Mouse (Mus musculus) kidney, adult 2 months (tissue): Measurements from ENCODE around the gene Sesn1. TPM values are rescaled to one million over a fixed set of nuclear protein-coding genes. Genes with fewer than 3 reads are reported as not detected.

Source experiments
- DNase-seq: peaks from one replicate; pipeline ENCODE4 v3.0.0; 2021
- H3K27ac ChIP-seq: fragments of 200-500 bp; 2 replicates; pipeline ENCODE4 v1.5.1; 2012; ENCODE audit warnings: low read depth, low read length, control low read depth, inconsistent platforms; ENCODE audit not compliant: insufficient read depth
- H3K27me3 ChIP-seq: fragments of 200-500 bp; replicated peaks from 2 replicates; pipeline ENCODE4 v1.6.1; 2012; ENCODE audit warnings: mild to moderate bottlenecking, moderate library complexity, low read length, inconsistent platforms; ENCODE audit not compliant: control insufficient read depth, insufficient read depth
- H3K36me3 ChIP-seq: fragments of 200-500 bp; 2 replicates; pipeline ENCODE4 v1.6.1; 2012; ENCODE audit warnings: mild to moderate bottlenecking, moderate library complexity, low read length, inconsistent platforms; ENCODE audit not compliant: control insufficient read depth, insufficient read depth
- H3K4me1 ChIP-seq: fragments of 200-500 bp; 2 replicates; pipeline ENCODE4 v1.6.1; 2011; ENCODE audit warnings: low read length; ENCODE audit not compliant: control insufficient read depth, insufficient read depth
- H3K4me3 ChIP-seq: fragments of 200-500 bp; 2 replicates; pipeline ENCODE4 v1.5.1; 2011; ENCODE audit warnings: mild to moderate bottlenecking, low read depth, low read length, control low read depth; ENCODE audit not compliant: insufficient read depth
- CTCF ChIP-seq: fragments of 200-500 bp; conservative IDR thresholded peaks from 2 replicates; pipeline ENCODE4 v1.5.1; 2011; ENCODE audit warnings: low read depth, mild to moderate bottlenecking, control low read depth, low read length, moderate library complexity, mixed read lengths; ENCODE audit not compliant: insufficient read depth, insufficient read length
- POLR2A ChIP-seq: fragments of 200-500 bp; IDR thresholded peaks from one replicate; pipeline ENCODE4 v1.6.1; 2011; ENCODE audit warnings: low read depth, low read length, control low read depth
- WGBS: fragments of 180-500 bp; shearing (Covaris S2); methylation state at CpG from one replicate; pipeline ENCODE4 v1.1.7; 2018; 5-methylcytosine and 5-hydroxymethylcytosine counted together
- polyA plus RNA-seq: library from polyadenylated mRNA; depleted of rRNA; stranded (reverse); fragments of >200 nt; gene quantifications from 2 replicates; pipeline ENCODE4 v1.2.3, GENCODE M21; 2012; rRNA removed

Sesn1 gene
- polyA plus RNA-seq, result 10.4 and 13.2 TPM in 2 replicates

DNA sequence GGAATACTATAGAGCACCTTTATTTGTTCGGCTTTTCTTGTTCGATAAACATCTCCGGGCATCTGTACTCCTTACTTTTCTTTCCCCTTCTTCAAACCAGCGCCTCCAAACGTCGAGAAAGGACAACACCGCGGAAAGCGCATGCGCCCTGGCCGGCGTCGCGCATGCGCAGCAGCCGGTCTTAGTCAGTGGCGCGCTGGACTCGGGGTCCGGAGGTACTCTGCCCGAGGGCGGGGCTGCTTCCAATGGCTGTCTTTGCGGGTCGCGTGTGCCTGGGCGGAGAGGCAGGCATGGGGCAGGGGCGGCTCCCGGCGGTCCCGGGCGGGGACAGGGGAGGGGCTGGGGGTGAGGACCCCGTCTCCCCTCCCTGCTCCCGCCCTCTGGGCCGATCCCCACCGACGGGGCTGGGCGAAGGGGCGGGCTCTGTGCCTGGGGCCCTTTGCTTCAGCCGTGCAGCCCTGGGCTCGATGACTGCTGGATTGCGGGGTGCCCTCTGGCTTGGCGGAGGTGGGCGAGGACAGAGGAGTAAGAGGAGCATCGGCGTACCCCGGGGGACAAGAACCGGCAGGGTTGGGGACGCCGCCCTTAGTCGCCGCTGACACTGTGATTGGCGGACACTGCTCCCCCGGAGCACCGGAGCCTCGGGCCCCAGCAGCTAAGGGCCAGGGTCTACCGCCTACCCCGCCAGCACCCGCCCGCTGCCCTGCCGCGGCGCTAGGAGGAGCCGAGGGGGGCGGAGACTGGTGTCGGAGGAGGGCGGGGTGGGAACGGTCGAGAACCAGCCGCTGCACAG, at the start of gene Sesn1, which contains the start of gene Cep57l1:
Gene Sesn1 (plus strand): TSS at position 165 of the 793 bp plus-strand sequence.
Gene Cep57l1 (minus strand): TSS at position 101 of the 793 bp plus-strand sequence.
- H3K4me3 ChIP-seq, result peak within 1 kb of the TSS; percentile 87
- no peaks in the 10 kb centered on the region for H3K36me3 ChIP-seq
- no peaks in the 10 kb centered on the region; the same call in 1 of the 2 replicates for H3K4me1 ChIP-seq
- TF ChIP-seq CTCF (no peak), POLR2A (peak; percentile 19)
- DNase-seq, result peak; percentile 97
- WGBS, result under 1% methylated on average over 69 of the region's 69 CpGs
- H3K27me3 ChIP-seq, result no peaks in the 10 kb centered on the region
- peak within 1 kb of the TSS; percentile 97 for H3K27ac ChIP-seq

DNA sequence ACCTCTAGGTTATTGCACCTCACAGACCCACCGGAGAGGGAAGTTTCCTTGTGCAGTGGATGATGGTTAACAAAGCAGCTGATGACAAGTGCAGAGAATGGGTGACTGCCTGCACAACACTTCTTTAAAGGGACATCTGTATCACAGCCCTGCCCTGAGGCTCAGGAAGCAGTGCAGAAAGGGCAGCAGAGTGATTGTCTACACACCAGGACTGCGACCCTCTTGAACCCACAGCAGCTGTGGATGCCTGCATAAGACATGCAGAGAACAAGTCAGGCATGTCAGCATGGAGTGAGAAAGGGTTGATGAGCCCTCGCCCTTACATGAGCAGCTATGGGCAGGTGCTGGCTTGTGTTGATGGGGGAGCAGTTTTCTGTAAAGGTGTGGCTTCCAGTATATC, 48.9 kb upstream of the Sesn1 start:
- Histone ChIP-seq H3K4me1 (no peaks in the 10 kb centered on the region), H3K27me3 (no peaks in the 10 kb centered on the region), H3K27ac (no peak overlapping the region), H3K36me3 (no peaks in the 10 kb centered on the region), H3K4me3 (no peak overlapping the region)
- no peak for TF ChIP-seq POLR2A
- no peak for TF ChIP-seq CTCF
- DNase-seq, result no peak
- WGBS, result 82% methylated on average over 3 of the region's 3 CpGs

DNA sequence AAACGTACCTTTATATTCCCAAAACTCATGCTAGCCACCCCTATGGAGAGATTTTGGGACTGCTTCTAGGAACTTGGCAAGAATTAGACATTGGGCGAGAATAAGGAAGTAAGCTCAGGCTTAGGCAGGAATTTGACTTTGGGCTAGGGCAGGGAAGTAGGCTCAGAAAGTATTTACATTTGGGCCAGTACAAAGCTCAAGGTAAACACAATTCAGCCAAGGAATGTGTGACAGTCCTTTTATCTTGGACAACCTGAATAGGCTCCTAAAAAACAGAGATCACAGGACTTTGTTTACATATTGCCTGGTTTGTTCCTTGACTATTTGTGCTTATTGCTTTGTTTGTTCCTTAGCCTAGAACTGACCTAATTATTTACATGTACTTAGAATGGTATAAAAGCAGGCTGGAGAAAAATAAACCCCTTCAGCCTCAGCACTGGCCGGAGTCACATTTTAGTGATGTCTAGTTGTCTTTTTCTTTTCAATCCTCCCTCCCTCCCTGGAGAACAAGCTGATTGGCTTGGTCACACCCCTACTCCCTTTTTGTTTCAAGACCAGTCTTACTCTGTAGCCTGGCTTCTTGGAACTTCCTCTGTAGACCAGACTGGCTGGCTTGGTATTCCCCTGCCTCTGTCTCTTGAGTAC, 45.9 kb upstream of the Sesn1 start:
- Histone ChIP-seq H3K27me3 (no peaks in the 10 kb centered on the region), H3K27ac (no peak overlapping the region), H3K4me1 (no peaks in the 10 kb centered on the region), H3K36me3 (no peaks in the 10 kb centered on the region), H3K4me3 (no peak overlapping the region)
- no peak for DNase-seq
- WGBS, result 86% methylated on average over 3 of the region's 3 CpGs
- TF ChIP-seq CTCF (no peak), POLR2A (no peak)

DNA sequence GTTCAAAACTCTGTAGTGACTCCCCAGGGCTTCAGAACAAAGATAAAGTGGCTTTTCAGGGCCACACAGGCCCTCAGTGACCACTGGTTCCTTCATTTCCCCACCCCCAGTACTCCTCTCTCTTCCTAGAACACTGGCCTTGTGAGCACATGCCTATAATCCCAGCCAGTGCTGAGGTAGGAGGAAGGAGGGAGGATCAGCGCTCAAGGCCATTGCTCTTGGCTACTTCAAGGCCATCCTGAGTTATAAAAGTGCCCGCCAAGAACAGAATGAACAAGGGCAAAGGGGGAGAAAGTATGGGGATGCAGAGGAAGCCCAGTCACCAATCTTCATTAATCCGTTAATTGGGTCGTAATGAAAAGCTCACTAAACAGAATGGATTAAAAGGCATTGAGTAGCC, 44.1 kb upstream of the Sesn1 start:
- H3K4me1 ChIP-seq, result no peaks in the 10 kb centered on the region
- H3K27me3 ChIP-seq, result no peaks in the 10 kb centered on the region
- no peak overlapping the region for H3K27ac ChIP-seq
- H3K36me3 ChIP-seq, result no peaks in the 10 kb centered on the region
- no peak for DNase-seq
- 93% methylated on average over 4 of the region's 4 CpGs for WGBS
- no peak overlapping the region for H3K4me3 ChIP-seq
- TF ChIP-seq POLR2A (no peak), CTCF (no peak)

DNA sequence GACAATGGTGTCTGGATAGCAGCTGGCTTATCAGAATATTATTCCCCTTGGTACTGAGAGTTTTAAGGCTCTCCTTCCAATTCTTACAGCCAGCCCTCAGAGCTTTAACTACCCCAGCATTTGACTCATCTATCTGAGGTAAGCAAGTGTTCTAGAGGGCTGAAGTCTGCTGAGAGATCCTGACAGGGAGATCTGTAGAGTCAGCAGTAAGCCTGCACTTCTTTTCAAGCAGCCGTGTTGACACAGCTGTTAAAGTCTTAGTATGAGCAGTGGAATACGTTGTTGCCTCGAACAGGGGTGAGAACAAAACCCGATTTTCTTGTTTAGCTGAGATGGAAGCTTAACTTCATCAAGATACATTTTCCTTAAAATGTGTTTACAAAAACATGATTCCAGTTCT, 43.5 kb upstream of the Sesn1 start:
- WGBS, result 51% methylated on average over 4 of the region's 4 CpGs
- Histone ChIP-seq H3K36me3 (no peaks in the 10 kb centered on the region), H3K27ac (no peak overlapping the region), H3K4me3 (no peak overlapping the region), H3K27me3 (no peaks in the 10 kb centered on the region), H3K4me1 (no peaks in the 10 kb centered on the region)
- TF ChIP-seq POLR2A, result no peak
- DNase-seq, result no peak

DNA sequence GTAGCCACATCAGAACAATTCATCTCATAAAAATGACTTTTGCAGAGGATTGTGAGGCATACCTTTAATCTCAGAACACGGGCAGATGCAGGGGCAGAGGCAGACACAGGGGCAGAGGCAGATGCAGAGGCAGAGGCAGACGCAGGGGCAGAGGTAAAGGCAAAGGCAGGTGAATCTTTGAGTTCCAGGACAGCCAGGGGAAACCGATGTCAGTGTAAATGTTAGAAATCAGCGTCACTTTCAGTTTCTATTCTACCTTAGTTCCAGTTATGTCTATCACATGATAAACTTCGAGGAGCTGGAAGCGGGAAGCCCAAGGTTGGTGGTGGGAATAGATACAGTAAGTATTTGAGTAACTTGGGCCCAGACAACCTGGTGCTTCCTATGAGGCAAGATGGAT, 42.5 kb upstream of the Sesn1 start:
- H3K4me3 ChIP-seq, result no peak overlapping the region
- TF ChIP-seq POLR2A, result no peak
- 88% methylated on average over 6 of the region's 6 CpGs for WGBS
- no peaks in the 10 kb centered on the region for H3K27me3 ChIP-seq
- no peak for DNase-seq
- no peaks in the 10 kb centered on the region for H3K4me1 ChIP-seq
- no peak overlapping the region for H3K27ac ChIP-seq
- H3K36me3 ChIP-seq, result no peaks in the 10 kb centered on the region

DNA sequence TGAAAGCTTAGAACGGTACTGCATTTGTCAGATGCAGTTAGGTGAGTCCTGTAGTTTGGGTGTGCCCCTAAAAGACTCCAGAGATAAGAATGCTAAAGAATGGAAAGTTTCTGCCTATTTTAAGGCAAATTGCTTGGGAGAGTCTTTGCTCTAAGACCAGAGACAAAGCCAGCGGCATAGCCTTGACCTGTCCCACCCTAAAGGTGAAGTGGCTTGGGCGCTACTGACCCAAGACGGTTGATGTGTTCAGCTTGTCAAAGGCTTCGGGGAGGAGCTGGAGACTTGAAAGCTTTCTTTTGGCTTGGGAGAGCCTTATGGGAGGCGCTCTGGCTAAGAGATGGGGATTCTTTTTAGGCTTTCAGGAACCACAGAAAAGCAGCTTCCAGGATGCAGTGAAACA, 17.4 kb upstream of the Sesn1 start:
- 91% methylated on average over 6 of the region's 6 CpGs for WGBS
- no peaks in the 10 kb centered on the region for H3K4me1 ChIP-seq
- H3K27me3 ChIP-seq, result no peaks in the 10 kb centered on the region
- DNase-seq, result no peak
- H3K4me3 ChIP-seq, result no peak overlapping the region
- H3K27ac ChIP-seq, result no peak overlapping the region
- TF ChIP-seq CTCF, result no peak
- TF ChIP-seq POLR2A, result no peak
- H3K36me3 ChIP-seq, result no peaks in the 10 kb centered on the region
